Mouse (Mus musculus) intestine, embryonic 14.5 days (tissue): ENCODE data around the gene Dennd1a. TPM values are rescaled to one million over a fixed set of nuclear protein-coding genes. Genes with fewer than 3 reads are reported as not detected.
A peak's percentile ranks its signal among the peaks of the same experiment; 100 is the strongest.

ENCODE experiments used
- ATAC-seq: fragments of 200-750 bp; cut with Nextera tagmentation; replicated peaks from 2 replicates; pipeline ENCODE4 v1.8.0; 2017; ENCODE audit warnings: low read depth, moderate number of reproducible peaks, moderate TSS enrichment, moderate library complexity; ENCODE audit not compliant: low FRiP score, low TSS enrichment
- DNase-seq: peaks from one replicate; pipeline ENCODE4 v3.0.0-alpha.2; 2018; ENCODE audit warnings: low spot score
- H3K27ac ChIP-seq: fragments of 300-500 bp; sonication (generic); 2 replicates; pipeline ENCODE4 v1.5.1; 2014; ENCODE audit warnings: low read depth, mild to moderate bottlenecking, control low read depth
- H3K27me3 ChIP-seq: fragments of 300-500 bp; sonication (generic); replicated peaks from 2 replicates; pipeline ENCODE4 v1.6.1; 2014; ENCODE audit warnings: low read length, control low read depth; ENCODE audit not compliant: control insufficient read depth, insufficient read depth
- H3K36me3 ChIP-seq: fragments of 300-500 bp; sonication (generic); 2 replicates; pipeline ENCODE4 v1.6.1; 2014; ENCODE audit warnings: low read length, control low read depth; ENCODE audit not compliant: control insufficient read depth, insufficient read depth
- H3K4me1 ChIP-seq: fragments of 300-500 bp; sonication (generic); replicated peaks from 2 replicates; pipeline ENCODE4 v1.6.1; 2014; ENCODE audit warnings: low read length, control low read depth, mixed read lengths; ENCODE audit not compliant: control insufficient read depth, insufficient read depth
- H3K4me2 ChIP-seq: fragments of 300-500 bp; sonication (generic); 2 replicates; pipeline ENCODE4 v1.6.1; 2014; ENCODE audit warnings: low read length
- H3K4me3 ChIP-seq: fragments of 300-500 bp; sonication (generic); 2 replicates; pipeline ENCODE4 v1.5.1; 2014; ENCODE audit warnings: low read depth, low read length, control low read depth, mixed read lengths
- H3K9ac ChIP-seq: fragments of 300-500 bp; sonication (generic); 2 replicates; pipeline ENCODE4 v1.6.1; 2014; ENCODE audit warnings: mild to moderate bottlenecking, low read length
- H3K9me3 ChIP-seq: fragments of 300-500 bp; sonication (generic); 2 replicates; pipeline ENCODE4 v1.6.1; 2016; ENCODE audit warnings: low read length, control low read depth; ENCODE audit not compliant: control insufficient read depth
- WGBS: fragments of 180-500 bp; shearing (Covaris S2); extraction: QIAGEN DNeasy Blood & Tissue Kit; methylation state at CpG from one replicate; pipeline ENCODE4 v1.1.7; 2014; 5-methylcytosine and 5-hydroxymethylcytosine counted together
- polyA plus RNA-seq: library from polyadenylated mRNA; unstranded; fragments of >200 nt; fragmentation: Nextera tagmentation; extraction: Ambion mirVana; gene quantifications from 2 replicates; pipeline ENCODE4 v1.2.1, GENCODE M21; 2014

Gene Dennd1a
- polyA plus RNA-seq, result 11.4 and 11.6 TPM in 2 replicates

DNA sequence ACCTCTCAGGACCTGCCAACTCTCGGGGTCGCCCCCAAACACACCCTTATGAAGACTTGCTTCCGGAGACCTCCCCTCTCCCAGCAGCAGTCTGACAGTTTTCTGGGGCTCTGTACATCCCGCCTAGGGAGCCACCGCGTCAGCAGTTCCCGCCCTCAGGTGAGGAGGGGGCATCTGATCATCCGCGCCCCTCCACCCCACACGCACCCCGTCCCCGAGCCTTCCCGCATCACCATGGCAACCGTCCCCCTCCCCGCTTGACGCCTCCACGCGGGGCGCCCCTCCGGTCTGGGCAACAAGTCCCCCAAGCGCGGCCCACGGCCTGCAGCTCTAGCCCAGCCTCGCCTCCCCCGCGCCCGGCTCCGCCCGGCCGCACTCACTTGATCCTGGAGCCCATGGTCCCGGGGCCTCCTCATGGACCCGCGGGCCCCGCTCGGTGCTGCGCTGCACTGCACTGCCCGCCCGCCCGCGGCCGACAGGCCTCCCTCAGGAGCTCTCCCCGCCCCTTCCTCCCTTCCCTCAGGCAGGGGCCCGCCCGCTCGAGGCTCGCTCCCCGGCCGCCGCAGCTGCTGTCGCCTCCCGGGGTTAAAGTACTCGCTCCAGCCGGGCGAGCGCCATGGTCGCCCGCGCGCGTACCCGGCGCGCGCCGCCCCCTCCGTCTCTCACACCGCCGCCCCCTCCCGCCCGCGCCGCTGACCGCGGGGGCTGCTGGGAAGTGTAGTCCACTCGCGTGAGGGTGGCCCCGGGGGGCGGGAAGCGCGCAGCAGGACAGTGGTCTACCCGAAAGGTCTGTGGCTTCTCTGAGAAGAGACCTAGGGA lies at the start of gene Dennd1a:
TSS of gene Dennd1a (minus strand) at position 658 of the 819 bp plus-strand sequence.
- peaks cover 4% of the 10 kb centered on the region; the same call in 1 of the 2 replicates for H3K4me1 ChIP-seq
- no peaks in the 10 kb centered on the region for H3K36me3 ChIP-seq
- 1% methylated on average over 72 of the region's 81 CpGs for WGBS
- DNase-seq (peak; percentile 93), ATAC-seq (peak; percentile 96)
- H3K9ac ChIP-seq, result peak within 1 kb of the TSS; percentile 76
- peak within 1 kb of the TSS; percentile 88 for H3K27ac ChIP-seq
- no peaks in the 10 kb centered on the region for H3K27me3 ChIP-seq
- H3K4me3 ChIP-seq, result peak within 1 kb of the TSS; percentile 65
- no peaks in the 10 kb centered on the region for H3K9me3 ChIP-seq
- H3K4me2 ChIP-seq, result peak within 1 kb of the TSS; percentile 56

DNA sequence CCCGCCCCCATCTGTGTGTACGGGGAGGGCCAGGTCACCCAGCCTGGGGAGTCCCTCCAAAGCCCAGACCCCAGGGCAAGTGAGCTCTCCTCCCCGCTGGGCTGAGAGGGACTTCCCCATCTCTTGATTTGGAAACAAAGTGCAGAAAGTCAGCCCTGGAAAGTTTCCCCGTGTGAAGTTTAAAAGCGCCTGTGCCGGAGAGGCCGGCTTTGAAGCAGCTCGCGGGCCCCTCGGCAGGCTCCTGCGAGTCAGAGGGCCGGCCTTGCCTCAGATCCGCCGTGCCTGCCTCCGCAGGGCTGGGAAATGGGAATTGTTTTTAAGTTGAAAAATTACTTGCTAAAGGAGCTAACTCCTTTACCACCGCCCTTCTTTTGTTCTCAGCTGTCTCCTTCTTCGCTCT lies 49.4 kb upstream of the Dennd1a start:
- no peak overlapping the region for H3K9ac ChIP-seq
- H3K36me3 ChIP-seq, result no peaks in the 10 kb centered on the region
- no peak for ATAC-seq
- H3K4me2 ChIP-seq, result no peak overlapping the region
- H3K27ac ChIP-seq, result no peak overlapping the region
- H3K4me1 ChIP-seq, result peaks cover 6% of the 10 kb centered on the region; the same call in 1 of the 2 replicates
- H3K4me3 ChIP-seq, result no peak overlapping the region
- WGBS, result 2% methylated on average over 17 of the region's 17 CpGs
- peak; percentile 65 for DNase-seq
- H3K27me3 ChIP-seq, result peaks cover 87% of the 10 kb centered on the region
- H3K9me3 ChIP-seq, result no peaks in the 10 kb centered on the region

DNA sequence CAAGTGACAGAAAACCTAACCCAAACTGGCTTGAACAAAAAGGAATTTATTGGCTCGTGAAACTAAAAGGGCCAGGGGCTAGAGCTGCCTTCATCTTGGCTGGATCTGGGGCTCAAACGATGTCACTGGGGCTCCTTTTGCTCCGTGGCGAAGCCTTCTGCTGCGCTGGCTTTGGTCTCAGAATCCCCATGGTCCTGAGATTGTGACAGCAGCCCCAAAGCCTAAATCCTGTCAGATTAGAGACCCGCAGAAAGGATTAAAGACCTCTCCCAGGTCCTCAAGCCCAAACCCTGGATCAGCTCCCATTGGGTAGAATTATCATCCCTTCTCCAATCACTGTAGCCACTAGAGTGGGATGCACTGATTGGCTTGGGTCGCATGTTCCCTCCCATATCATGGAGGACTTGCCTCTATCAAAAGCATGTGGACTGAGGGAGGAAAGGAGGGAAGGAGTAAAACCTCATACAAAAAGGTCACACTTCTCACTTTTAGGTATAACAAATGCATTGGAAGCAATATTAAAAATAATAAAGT lies 46.5 kb upstream of the Dennd1a start:
- peaks cover 61% of the 10 kb centered on the region for H3K27me3 ChIP-seq

DNA sequence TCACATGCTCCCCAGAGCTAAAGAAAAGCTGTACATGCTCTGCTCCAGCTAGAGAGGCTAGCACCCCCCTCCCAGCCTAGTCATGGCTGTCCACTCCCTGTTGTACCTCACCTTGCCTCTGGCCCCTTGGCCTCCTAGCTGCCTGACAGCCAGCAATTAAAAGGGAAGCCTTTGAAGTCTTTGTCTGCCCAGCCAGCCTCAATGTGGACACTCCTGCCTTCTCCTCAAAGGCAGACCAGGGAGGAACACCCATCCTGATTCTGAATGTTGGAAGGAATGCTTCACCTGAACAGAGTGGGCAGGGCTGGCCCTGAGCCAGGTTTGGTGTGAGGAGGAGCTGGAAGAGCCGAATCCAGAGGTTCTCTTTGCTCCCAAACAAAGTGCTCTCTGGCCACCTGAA lies 39.5 kb upstream of the Dennd1a start:
- Histone ChIP-seq H3K4me1 (no peaks in the 10 kb centered on the region), H3K9me3 (no peaks in the 10 kb centered on the region), H3K27me3 (peaks cover 8% of the 10 kb centered on the region; the same call in 1 of the 2 replicates), H3K27ac (no peak overlapping the region), H3K4me2 (no peak overlapping the region), H3K36me3 (no peaks in the 10 kb centered on the region), H3K4me3 (no peak overlapping the region), H3K9ac (no peak overlapping the region)
- DNase-seq (no peak), ATAC-seq (no peak)
- 50% methylated on average over 1 of the region's 1 CpGs for WGBS

More for the DNA sequence above, 46.5 kb upstream of the Dennd1a start:
- Histone ChIP-seq H3K9me3 (no peaks in the 10 kb centered on the region), H3K4me3 (no peak overlapping the region), H3K4me2 (no peak overlapping the region), H3K36me3 (no peaks in the 10 kb centered on the region), H3K9ac (no peak overlapping the region), H3K27ac (no peak overlapping the region), H3K4me1 (no peaks in the 10 kb centered on the region)
- no peak for ATAC-seq
- no peak for DNase-seq
- WGBS, result 41% methylated on average over 7 of the region's 7 CpGs

DNA sequence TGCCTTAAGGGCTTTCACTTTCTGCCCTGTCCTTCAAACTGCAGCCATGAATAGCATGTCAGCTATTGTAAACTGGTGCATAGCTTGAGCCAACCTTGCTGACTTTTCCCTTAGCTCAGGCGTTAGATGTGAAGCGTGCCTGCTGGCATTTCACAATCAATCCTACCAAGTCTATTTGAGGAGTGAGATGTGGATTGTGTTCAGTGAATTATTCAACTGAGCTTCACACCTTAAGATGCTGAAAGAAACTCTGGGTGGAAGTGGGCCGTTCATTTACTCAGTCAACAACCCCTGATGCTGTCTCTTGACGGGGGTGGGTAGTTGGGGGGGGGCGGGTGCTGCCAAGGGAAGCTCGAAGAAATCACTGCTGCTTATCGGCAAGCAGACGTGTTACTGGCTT lies 36.2 kb upstream of the Dennd1a start:
- no peak overlapping the region for H3K27ac ChIP-seq
- no peak for DNase-seq
- no peak overlapping the region for H3K4me3 ChIP-seq
- H3K4me1 ChIP-seq, result no peaks in the 10 kb centered on the region
- ATAC-seq, result no peak
- no peak overlapping the region for H3K4me2 ChIP-seq
- peaks cover 4% of the 10 kb centered on the region; the same call in 1 of the 2 replicates for H3K27me3 ChIP-seq
- no peaks in the 10 kb centered on the region for H3K9me3 ChIP-seq
- H3K9ac ChIP-seq, result no peak overlapping the region
- 50% methylated on average over 8 of the region's 8 CpGs for WGBS
- no peaks in the 10 kb centered on the region for H3K36me3 ChIP-seq

DNA sequence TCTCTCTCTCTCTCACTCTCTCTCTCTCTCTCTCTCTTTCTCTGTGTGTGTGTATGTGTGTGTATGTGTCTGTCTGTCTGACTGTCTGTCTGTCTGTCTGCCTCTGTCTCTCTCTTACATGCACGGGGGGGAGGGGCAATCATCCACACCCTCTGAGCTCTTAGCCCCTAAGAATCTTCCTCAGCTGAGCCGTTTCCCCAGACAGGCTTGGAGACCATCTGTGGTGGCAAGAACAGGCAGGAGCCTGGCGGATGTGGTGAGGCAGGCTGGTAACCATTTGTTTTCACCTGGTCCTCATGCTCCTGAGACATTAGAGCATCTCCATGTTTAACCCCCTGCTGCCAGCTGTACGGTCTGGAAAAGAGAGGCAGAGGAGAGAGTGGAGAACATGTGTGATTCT lies 33.7 kb upstream of the Dennd1a start:
- Histone ChIP-seq H3K27ac (no peak overlapping the region), H3K4me3 (no peak overlapping the region), H3K4me1 (no peaks in the 10 kb centered on the region), H3K9me3 (no peaks in the 10 kb centered on the region), H3K27me3 (peaks cover 4% of the 10 kb centered on the region; the same call in 1 of the 2 replicates), H3K4me2 (no peak overlapping the region), H3K36me3 (no peaks in the 10 kb centered on the region), H3K9ac (no peak overlapping the region)
- DNase-seq (no peak), ATAC-seq (no peak)
- 65% methylated on average over 4 of the region's 4 CpGs for WGBS

DNA sequence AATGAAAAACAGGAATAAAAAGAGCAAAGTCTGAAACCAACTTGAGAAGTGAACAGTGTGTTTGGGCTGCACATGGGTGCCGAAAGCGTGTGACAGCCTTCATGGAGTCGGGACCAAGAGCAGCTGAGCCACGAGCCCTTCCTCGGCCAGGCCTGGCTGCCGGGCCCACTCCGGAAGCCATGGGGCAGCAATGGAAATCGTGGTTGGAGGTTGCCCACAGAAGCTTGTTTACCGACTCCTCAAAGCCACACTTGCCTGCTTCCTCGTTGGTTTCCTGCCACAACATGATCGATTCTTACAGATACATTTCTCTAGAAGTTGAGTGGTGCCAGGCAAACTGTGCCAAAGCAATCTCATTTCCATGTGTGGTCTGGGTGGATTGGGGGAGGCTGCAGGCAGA lies 31.9 kb upstream of the Dennd1a start:
- no peaks in the 10 kb centered on the region for H3K36me3 ChIP-seq
- peaks cover 4% of the 10 kb centered on the region; the same call in 1 of the 2 replicates for H3K27me3 ChIP-seq
- no peak overlapping the region for H3K27ac ChIP-seq
- WGBS, result 86% methylated on average over 11 of the region's 11 CpGs
- H3K4me1 ChIP-seq, result no peaks in the 10 kb centered on the region
- DNase-seq, result no peak
- ATAC-seq, result no peak
- no peak overlapping the region for H3K4me3 ChIP-seq
- H3K9ac ChIP-seq, result no peak overlapping the region
- no peaks in the 10 kb centered on the region for H3K9me3 ChIP-seq
- H3K4me2 ChIP-seq, result no peak overlapping the region

DNA sequence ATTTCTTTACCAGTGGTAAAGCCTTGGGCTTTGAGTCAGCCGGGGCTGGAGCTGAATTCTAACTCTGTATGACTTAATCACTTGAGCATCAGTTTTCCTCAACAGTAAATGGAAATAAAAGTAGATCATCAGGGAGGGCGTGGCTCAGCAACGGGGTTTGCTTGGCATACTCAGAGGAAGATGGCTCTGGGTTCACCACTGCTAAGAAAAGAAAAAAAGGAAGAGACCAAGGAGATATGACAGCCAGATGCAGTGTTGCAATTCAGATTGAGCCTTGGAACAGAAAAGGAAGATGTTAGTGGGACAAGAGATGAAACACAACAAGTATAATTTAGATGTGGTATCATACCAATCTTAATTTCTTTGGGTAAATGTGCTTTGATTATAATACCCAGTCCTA lies 26.2 kb upstream of the Dennd1a start:
- Histone ChIP-seq H3K4me3 (no peak overlapping the region), H3K36me3 (no peaks in the 10 kb centered on the region), H3K4me2 (no peak overlapping the region), H3K27me3 (no peaks in the 10 kb centered on the region), H3K4me1 (no peaks in the 10 kb centered on the region), H3K27ac (no peak overlapping the region), H3K9ac (no peak overlapping the region), H3K9me3 (no peaks in the 10 kb centered on the region)
- 47% methylated on average over 3 of the region's 3 CpGs for WGBS
- no peak for ATAC-seq
- DNase-seq, result no peak
